Mouse (Mus musculus) heart, adult 8-10 months (tissue): ENCODE data around the gene Sult1e1. TPM values are rescaled to one million over a fixed set of nuclear protein-coding genes. Genes with fewer than 3 reads are reported as not detected.

Source experiments
- DNase-seq: peaks from one replicate; pipeline ENCODE4 v3.0.0; 2022; ENCODE audit warnings: low spot score
- total RNA-seq, 4 experiments: library from RNA; stranded (reverse); gene quantifications; 2 replicates each; pipeline ENCODE4 v1.2.4; 2022

The Sult1e1 gene
- total RNA-seq: under 1 TPM in 2 of 4 experiments, not detected in 2; 0.23 to 0.25 TPM

DNA sequence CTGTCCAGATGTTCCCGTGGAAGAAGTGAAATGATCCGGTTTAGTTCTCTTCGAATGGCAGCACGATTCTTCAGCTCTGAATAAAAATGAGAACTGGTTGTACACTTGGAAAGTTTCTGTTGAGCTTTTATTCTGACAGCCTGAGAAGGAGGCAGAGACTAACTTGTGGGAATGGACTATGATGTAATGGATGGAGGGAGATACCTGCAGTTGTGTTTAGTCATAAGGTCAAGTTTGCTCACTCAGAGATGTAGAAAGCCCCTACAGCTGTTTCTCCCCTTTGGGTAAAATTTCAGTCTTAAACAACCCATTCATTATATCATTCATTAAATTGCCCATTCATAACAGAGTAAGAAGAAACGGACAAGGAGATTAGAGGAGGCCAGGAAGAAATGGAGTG lies at the start of gene Sult1e1:
Gene Sult1e1 (minus strand): TSS at position 101 of the 400 bp plus-strand sequence.
- DNase-seq: no peak

DNA sequence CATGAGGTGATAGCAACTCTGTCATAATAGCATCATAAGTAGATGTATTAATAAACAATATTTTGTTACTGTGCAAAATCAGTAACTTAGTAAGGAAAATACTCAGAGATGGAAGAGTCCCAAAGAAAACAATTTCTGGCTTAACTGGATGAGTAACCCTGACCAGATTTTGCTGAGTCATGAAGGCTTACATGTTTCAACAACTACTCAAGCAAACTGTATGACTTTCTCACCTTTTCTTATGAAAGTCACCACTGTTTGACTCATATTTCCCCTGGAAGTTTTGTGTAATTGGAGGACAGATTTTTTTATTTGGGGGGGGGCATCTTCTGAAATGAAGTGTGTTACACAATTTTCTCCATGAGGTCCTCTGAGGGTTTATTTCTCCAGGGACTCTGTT lies 31.3 kb upstream of the Sult1e1 start:
- no peak for DNase-seq

DNA sequence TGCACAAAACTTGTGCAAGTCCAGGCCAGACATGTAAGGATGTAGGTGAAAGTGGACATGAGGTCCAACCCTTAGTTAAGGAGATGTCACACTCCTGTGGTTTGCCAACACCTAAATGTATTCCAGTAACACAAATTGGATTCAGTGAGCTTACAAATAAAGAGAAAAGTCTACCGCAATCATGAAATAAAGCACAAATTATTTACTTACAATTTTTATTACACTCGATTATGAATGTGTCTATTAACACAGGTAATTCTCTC lies 23.7 kb upstream of the Sult1e1 start:
- no peak for DNase-seq

DNA sequence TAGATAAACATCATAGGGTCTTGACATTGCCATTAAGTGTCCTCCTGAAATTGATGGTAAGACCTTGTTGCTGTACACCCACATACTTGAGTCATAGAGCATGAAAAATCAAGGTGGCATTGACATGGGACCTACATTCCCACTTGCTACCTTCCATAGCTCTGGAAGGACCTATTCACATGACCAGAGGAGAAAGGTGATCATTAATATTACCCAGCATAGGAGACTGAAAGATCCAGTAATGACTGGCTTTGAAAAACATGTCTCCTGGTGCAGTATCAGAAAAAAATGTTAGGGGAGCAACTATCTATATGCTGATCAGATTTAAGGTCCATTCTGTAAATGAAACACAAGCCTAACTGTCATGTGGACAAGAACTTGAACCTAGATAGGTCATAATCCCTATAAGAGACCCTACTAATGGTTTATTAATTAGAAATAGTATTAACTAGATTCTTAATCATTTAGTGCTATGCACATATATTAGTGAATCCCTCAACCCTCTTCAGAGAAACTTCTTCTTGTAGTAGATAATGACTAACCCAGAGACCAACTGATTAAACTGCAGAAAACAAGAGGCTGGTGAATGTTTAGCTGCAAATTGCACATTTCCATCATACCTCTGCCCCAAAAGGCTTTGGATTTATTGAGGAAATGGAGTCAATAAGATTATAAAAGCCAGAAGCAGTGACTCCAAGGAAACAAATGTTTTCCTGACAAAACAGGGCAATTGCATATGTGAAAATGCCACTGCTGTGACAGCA lies 23.2 kb upstream of the Sult1e1 start:
- DNase-seq: no peak

DNA sequence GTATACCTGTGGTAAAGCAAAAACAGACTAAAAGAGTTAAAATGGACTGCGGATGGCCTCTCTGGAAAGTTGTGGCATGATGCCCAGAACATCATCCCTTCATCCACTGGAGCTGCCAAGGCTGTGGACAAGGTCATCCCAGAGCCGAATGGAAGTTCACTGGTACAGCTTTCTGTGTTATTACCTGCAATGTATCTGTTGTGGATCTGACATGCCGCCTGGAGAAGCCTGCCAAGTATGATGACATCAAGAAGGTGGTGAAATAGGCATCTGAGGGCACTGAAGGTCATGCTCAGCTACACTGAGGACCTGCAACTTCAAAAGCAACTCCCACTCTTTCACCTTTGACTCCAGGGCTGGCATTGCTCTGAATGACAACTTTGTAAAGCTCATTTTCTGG lies 9.6 kb upstream of the Sult1e1 start:
- no peak for DNase-seq

DNA sequence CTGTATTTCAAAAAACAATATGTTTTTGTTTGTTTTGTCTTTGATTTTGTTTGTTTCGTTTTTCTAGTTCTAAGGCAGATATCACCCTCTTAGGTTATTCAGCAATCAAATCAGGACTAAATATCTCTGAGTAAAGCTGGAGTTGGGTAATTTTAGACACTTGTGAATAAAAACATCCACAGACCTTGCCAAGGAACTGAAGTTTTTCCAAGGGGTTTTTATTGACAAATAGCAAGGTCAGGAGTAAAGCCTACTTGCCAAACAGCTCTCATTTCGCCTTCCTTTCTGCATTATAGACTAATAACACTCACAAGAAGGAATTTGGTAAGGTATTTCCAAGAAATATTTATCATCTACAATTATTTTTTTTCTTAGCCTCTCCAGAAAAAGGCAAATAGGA lies 6.5 kb upstream of the Sult1e1 start:
- DNase-seq: no peak

DNA sequence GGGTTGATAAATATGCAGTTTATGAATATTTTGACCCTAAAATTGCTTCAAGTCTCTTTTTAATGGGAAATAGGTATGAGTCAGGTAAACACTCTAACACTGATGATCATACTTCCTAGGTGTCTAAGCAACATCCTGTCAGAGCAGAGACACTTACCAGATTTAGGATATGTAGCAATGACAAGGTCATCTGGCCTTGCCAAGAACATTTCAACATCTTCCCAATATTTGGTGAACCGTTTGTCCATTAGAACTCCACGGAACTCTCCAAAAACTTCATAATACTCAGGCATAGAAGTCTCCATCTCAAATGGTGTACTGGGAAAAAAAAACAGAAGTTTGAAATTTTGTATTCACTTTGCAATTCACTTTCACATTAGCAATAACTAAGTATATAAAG lies 1.5 kb downstream of the Sult1e1 start:
- no peak for DNase-seq

GRCm38 (mm10) chr5:87580389-87580788 lies 11.0 kb downstream of the Sult1e1 start:
- DNase-seq: no peak

- DNase-seq: no peak
Observed at GRCm38 (mm10) chr5:87574174-87574573, 17.2 kb downstream of the Sult1e1 start.

- DNase-seq: no peak
Observed at GRCm38 (mm10) chr5:87573490-87573889, 17.9 kb downstream of the Sult1e1 start.

GRCm38 (mm10) chr5:87572781-87573180 lies 18.6 kb downstream of the Sult1e1 start:
- no peak for DNase-seq

GRCm38 (mm10) chr5:87568845-87569244 lies 22.5 kb downstream of the Sult1e1 start, which contains the start of gene Sult1d1:
Gene Sult1d1, minus strand, starts transcription at chr5:87569027.
- DNase-seq: no peak

- DNase-seq: no peak
Observed at GRCm38 (mm10) chr5:87567306-87567705, 24.1 kb downstream of the Sult1e1 start.

DNA sequence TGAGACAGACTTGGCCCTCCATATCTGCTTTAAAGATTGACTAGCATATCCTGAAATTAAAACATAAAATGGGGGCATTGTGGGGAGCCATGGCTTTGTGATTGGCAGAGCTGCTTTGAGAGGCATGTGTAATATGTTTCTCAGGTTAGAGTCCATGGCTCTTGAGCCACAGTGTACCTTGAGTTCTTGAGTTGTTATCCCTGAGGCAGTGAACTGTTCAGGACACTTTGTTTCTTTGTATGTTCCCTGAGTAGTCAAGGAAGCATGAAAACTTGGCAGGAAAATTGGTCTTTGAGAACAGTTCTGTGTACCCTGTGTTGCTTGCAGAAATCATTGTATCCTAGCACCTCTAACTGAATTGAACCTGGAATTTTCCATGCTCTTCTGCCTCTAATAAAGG lies 28.4 kb downstream of the Sult1e1 start:
- no peak for DNase-seq

DNA sequence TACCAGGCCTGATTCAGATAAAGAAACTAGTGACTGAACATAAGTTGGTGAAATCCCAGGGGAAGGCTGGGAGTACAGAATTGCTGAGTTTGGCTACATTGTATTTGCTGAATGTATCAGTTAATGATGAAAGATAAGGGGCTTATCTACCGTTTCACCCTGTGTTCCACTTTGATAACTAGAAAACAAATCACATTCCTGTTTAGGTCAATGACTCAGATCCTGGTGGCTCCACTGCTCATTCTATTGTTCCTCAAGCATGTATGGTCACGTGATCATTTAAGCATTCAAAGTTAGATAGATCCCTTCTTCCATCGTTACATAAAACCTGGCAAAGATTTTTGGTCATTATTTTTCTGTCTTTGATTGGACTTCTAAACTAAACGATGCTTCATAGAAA lies 28.9 kb downstream of the Sult1e1 start:
- no peak for DNase-seq

GRCm38 (mm10) chr5:87560145-87560544 lies 31.2 kb downstream of the Sult1e1 start:
- no peak for DNase-seq

DNA sequence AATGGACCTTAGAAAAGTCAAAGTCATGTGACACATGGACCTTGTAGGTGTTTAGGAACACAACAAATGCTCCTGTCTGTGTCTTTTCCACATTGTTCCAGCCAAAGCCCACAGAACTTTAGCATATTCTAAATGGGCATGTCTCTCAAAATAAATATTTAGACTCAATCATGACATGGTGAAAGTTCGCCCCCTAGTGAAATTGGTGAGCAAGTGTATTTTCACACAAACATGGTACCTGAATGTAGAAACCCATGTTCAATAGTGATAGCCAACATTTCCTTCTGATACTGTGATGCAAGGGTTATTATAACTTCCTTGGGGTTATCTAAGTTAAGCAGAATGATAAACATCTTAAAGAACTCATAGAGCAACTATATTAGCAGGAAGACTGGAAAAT lies 40.5 kb downstream of the Sult1e1 start:
- DNase-seq: no peak

- no peak for DNase-seq
Observed at GRCm38 (mm10) chr5:87538111-87538510, 53.3 kb downstream of the Sult1e1 start, which contains the start of gene Sult1b1. Gene Sult1b1, minus strand, starts transcription at chr5:87538195.

DNA sequence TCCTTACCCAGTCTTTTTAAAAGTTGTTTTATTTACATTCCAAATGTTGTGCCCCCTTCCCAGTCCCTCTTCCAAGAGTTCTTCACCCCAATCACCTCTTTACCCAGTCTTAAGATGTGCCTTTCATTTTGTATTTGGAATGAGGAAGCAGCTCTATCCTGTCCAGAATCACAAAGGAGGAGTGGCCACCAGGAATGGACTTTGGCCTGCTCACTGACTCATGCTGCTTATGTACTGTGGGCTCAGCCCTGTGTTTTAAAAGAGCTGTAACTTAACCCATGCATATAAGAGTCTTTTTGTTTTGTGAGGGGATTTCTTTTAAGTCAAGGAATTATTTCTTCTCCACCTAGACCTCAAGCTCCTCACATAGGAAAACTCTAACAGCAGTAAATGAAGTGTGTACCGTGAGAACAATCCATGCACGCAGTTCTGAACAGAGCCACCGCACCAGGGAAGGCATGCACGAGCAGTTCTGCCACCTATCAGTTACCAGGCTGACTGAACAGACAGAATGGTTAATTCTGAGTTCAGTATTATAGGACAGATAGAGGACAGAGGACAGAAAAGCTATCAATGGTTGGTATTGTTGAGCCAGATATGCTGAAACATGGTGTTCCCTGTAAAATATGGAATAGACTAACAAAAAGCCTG lies 55.3 kb downstream of the Sult1e1 start:
- DNase-seq: no peak

DNA sequence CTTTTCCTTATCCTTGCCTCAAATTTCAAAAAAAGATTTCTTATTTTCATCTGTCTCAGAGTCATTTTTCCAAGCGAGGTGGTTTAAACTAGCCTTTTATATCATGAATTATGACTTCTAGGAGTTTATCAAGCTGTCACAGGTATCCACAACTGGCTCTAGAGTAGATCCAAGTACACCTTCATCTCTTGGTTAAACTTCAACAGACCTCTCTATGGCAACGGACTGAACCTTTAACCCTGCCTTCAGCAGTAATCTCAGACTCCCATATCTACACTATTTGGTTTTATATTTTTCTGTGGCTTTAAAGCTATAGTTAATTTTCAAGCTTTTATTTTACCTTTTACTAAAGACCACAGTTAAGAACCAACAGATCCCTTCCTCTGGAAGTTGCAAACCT lies 59.1 kb downstream of the Sult1e1 start:
- DNase-seq: no peak
